Mouse (Mus musculus) WW6 (cell line): ENCODE measurements around the gene Rhox2h.
"Not testable (repeated sequence)": the region's sequence is repeated elsewhere in the genome, so short reads cannot be mapped to it uniquely, and the experiment has no call there.

ENCODE experiments used
- DNase-seq: peaks from one replicate; pipeline ENCODE4 v3.0.0-alpha.2; 2013; ENCODE audit warnings: low read depth, low spot score

The Rhox2h gene

DNA sequence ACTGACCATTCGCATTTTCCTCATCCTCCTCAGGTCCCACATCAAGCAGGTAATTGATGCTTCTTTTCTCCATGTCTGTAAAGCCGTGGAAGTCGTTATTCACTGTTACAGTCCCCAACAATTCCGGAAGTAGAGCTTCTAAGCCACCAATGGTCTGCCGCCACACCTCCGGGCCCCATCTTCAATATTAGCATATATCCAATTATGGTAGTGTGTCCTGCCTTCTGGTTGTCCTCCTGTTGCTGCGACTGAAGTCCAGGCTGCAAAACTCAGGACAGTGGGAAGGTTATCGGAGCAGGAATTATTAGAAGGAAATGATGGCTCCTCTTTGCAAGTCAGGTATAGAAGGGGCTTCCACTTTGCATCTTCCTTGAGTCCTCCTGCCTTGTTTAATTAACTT is at the start of gene Rhox2h:
Rhox2h (minus strand) TSS at position 101 of the 400 bp plus-strand sequence.
- not testable (repeated sequence) for DNase-seq

DNA sequence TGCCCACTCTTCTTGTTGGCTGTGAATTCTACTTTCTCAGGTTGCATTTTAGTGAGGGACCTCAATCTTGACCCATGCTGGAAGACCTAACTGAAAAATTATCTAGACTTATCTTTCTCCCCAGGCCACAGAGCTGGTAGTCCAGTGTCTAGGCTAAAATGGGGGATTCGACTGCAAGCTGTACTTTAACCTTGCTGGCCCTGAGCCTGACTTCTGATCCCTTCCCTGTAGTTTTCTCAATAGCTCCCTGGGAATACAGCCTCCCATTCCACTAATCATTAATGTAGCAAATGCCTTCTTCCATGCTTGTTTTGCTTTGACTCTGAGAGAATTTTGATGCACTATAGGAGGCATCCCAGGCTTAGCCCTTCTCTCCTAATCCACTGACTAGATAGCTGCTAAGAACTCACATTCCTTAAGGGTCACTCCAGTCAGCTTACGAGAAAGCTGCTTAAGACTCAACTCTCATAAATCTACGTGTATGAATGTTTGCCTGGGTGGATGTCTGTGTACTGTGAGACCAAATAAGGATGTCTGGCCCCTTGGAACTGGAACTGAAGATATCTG is 28.8 kb upstream of the Rhox2h start:
- DNase-seq = no peak

DNA sequence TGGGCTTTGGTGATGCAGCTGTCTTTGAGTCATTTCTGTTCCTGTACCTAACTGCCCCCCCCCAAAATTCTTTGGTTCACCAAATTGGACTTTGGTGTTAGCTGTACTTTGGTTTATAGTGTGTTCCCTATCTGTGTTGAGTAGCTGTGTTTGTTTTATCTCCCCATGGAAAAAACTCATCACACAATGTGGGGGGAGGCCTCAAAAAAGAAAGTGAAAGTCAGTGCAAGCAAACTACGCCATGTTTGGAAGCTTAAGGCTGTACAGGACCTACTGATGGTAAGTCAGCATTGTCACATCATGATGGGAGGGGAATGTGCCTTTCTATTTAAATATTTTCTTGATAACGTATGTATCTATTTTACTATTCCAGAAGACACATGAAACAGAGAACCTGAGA is 19.2 kb upstream of the Rhox2h start:
- DNase-seq = no peak

DNA sequence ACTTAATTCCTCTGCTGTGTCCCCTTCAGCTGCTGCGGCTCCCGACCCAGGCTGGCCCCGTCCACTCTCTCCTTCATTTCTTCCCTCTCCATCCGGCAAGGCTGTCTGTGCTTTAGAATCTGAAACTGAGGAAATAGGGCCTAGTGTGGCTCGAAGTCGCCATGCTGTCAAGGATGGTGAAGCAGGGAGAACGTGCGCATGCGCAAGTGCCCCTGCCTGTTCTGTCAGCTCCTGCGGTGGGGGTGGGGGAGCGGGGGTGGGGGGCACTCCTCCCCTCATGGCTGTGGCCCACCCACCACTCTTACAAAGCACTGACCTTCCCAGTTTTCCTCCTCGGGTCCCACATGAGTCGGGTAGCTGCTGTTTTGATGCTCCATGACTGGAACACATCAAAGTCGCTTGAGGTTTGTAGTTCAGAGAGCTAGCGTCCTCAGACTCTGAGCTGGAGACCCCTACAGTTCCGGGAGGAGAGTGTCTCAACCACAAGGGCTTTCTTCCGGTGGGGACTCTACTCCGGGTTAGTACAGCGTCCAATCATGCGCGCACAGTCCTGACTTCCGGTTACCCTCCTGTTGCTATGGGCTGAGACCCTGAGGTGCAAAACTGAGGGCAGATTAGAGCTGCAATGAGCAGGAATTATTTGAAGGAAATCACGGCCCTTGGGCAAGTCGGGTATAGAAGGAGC is 10.1 kb upstream of the Rhox2h start:
- DNase-seq = no peak

DNA sequence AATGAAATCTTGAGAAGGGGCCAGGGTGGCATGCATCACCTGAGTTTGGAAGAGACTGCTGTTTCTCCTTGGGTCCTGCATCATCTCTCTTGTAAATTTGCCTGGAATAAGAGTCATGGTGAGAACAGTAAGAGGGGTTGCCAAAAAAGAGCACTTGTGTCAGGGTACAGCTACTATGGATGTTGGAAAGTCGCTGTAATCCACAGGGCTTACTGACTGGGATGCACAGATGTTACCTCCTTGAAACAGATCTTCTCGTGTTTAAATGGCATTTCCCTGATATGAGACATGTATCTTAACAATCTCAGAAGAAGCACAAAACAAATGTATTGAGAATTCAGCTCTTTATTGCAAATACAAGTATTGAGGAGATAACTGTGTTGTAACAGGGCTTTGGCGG is 4.4 kb downstream of the Rhox2h start, which contains the start of gene Rhox3h:
Rhox3h (minus strand) TSS at position 101 of the 400 bp plus-strand sequence.
- not testable (repeated sequence) for DNase-seq

DNA sequence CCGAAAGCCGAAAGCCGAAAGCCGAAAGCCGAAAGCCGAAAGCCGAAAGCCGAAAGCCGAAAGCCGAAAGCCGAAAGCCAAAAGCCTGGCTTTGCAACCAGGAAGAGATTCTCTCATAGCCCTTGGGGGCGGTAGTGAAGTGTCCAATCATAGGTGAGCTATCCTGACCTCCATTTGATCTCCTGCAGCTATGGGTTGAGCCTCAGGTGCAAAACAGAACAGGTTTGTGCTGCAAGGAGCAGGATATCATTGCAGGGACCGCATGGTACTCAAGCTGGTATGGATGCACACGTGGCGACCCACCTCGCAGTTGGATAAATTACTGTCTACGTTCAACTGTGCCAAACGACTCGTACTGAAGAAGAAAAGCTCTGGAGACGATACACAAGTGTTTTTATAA is 21.9 kb downstream of the Rhox2h start, which contains the start of gene Rhox4g:
Rhox4g (minus strand) TSS at position 101 of the 400 bp plus-strand sequence.
- DNase-seq = not testable (repeated sequence)

DNA sequence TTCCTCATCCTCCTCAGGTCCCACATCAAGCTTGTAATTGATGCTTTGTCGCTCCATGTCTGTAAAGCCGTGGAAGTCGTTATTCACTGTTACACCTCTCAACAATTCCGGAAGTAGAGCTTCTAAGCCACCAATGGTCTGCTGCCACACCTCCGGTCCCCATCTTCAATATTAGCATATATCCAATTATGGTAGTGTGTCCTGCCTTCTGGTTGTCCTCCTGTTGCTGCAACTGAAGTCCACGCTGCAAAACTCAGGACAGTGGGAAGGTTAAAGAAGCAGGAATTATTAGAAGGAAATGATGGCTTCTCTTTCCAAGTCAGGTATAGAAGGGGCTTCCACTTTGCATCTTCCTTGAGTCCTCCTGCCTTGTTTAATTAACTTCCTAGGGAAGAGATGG is 29.7 kb downstream of the Rhox2h start, which contains the start of gene Rhox2g:
Rhox2g (minus strand) TSS at position 101 of the 400 bp plus-strand sequence.
- DNase-seq = not testable (repeated sequence)

DNA sequence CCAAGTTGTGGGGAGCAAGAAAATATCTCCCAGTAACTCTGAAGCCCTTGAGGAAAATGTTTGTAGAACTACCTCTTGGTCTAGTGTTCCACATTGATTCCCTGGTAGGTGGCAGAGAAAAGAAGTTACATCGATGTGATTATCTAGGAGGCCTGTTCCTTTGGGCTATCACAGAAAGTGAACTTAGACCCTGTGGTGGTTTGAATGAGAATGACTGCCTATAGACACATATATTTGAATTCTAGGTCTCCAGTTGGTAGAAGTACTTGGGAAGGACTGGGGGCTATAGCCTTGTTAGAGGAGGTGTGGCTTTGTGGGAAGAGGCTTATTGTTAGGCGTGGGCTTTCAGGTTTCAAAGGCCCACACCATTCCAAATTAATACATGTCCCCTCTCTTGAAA is 44.6 kb downstream of the Rhox2h start, which contains the start of gene Rhox3g:
Rhox3g (minus strand) TSS at position 101 of the 400 bp plus-strand sequence.
- not testable (repeated sequence) for DNase-seq
